Mouse (Mus musculus) limb, embryonic 11.5 days (tissue): ENCODE data around the gene Ypel2. TPM values are rescaled to one million over a fixed set of nuclear protein-coding genes. Genes with fewer than 3 reads are reported as not detected.

Source experiments
- ATAC-seq: fragments of 200-750 bp; cut with Nextera tagmentation; 2 replicates; pipeline ENCODE4 v1.8.0; 2017; ENCODE audit warnings: low read depth; ENCODE audit not compliant: insufficient number of reproducible peaks, low FRiP score, low TSS enrichment
- DNase-seq: peaks from one replicate; pipeline ENCODE4 v3.0.0-alpha.2; 2015; ENCODE audit warnings: low spot score
- H3K27ac ChIP-seq: fragments of 300-500 bp; sonication (generic); replicated peaks from 2 replicates; pipeline ENCODE4 v1.5.1; 2014; ENCODE audit warnings: low read depth, mild to moderate bottlenecking, low read length
- H3K27me3 ChIP-seq: fragments of 300-500 bp; sonication (generic); 2 replicates; pipeline ENCODE4 v1.6.1; 2014; ENCODE audit warnings: mild to moderate bottlenecking, low read length, mixed read lengths; ENCODE audit not compliant: control insufficient read depth, insufficient read depth
- H3K36me3 ChIP-seq: fragments of 300-500 bp; sonication (generic); 2 replicates; pipeline ENCODE4 v1.6.1; 2014; ENCODE audit warnings: mild to moderate bottlenecking, low read length, moderate library complexity, mixed read lengths; ENCODE audit not compliant: control insufficient read depth, insufficient read depth
- H3K4me1 ChIP-seq: fragments of 300-500 bp; sonication (generic); 2 replicates; pipeline ENCODE4 v1.6.1; 2014; ENCODE audit warnings: low read length, mixed read lengths; ENCODE audit not compliant: control insufficient read depth, insufficient read depth
- H3K4me2 ChIP-seq: fragments of 300-500 bp; sonication (generic); 2 replicates; pipeline ENCODE4 v1.6.1; 2014; ENCODE audit warnings: low read depth, mild to moderate bottlenecking, moderate library complexity; ENCODE audit not compliant: severe bottlenecking
- H3K4me3 ChIP-seq: fragments of 300-500 bp; sonication (generic); 2 replicates; pipeline ENCODE4 v1.5.1; 2014; ENCODE audit warnings: low read depth, low read length
- H3K9ac ChIP-seq: fragments of 300-500 bp; sonication (generic); 2 replicates; pipeline ENCODE4 v1.6.1; 2014; ENCODE audit warnings: mild to moderate bottlenecking, low read length
- H3K9me3 ChIP-seq: fragments of 300-500 bp; sonication (generic); 2 replicates; pipeline ENCODE4 v1.6.1; 2016; ENCODE audit warnings: low read length; ENCODE audit not compliant: control insufficient read depth
- WGBS: fragments of 180-500 bp; shearing (Covaris S2); extraction: QIAGEN DNeasy Blood & Tissue Kit; methylation state at CpG from one replicate; pipeline ENCODE4 v1.1.7; 2014; 5-methylcytosine and 5-hydroxymethylcytosine counted together
- polyA plus RNA-seq: library from polyadenylated mRNA; unstranded; fragments of >200 nt; fragmentation: Nextera tagmentation; extraction: Ambion mirVana; gene quantifications from 2 replicates; pipeline ENCODE4 v1.2.1, GENCODE M21; 2014

Gene Ypel2
- polyA plus RNA-seq, 1 experiment from 2014 or later, result 7.0 TPM

DNA sequence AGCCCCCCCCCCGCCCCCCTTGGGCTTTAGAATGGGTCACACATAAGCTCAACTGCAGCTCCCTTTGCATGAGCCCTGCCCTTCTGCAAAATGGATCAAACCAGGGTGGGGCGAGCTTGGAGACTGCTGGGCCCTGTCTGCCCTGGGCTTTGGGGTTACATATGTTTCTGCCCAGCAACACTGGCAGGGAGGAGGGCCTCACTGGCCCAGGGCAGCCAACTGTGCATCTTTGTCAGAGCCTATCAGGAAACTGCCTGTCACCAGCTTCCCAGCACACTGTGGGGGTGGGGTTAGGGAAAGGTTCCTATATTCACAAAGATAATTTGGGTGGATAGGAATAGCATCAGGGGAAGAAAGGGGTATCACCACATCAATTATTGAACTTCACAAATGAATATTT lies 95.1 kb downstream of the Ypel2 start:
- DNase-seq (no peak), ATAC-seq (no peak)
- Histone ChIP-seq H3K4me2 (no peak overlapping the region), H3K4me1 (peaks cover 27% of the 10 kb centered on the region), H3K4me3 (no peak overlapping the region), H3K9ac (no peak overlapping the region), H3K27me3 (no peaks in the 10 kb centered on the region), H3K9me3 (no peaks in the 10 kb centered on the region), H3K36me3 (no peaks in the 10 kb centered on the region), H3K27ac (no peak overlapping the region)
- 36% methylated on average over 2 of the region's 2 CpGs for WGBS

DNA sequence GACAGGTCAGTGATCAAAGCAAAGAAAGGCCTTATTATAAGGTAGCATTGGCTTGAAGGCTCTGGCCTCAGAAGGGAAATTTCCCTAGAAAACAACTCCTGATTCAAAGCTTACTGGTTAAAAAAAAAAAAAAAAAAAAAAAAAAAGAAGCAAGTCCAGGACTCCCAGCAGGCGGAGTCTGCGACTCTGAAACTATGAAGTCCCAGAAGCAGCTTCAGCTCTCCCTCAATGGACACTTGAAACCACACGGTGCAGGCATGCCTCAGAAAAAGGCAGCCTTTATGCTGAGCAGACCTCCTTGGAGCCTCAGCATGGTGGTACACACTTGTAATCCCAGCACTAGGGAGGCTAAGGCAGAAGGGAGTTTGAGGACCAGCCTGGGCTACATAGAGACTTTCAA lies 97.9 kb downstream of the Ypel2 start:
- H3K27ac ChIP-seq, result no peak overlapping the region
- H3K9me3 ChIP-seq, result no peaks in the 10 kb centered on the region
- DNase-seq (no peak), ATAC-seq (peak; percentile 47; the same call in 1 of the 2 replicates)
- no peaks in the 10 kb centered on the region for H3K36me3 ChIP-seq
- H3K4me3 ChIP-seq, result no peak overlapping the region
- no peaks in the 10 kb centered on the region for H3K27me3 ChIP-seq
- H3K4me2 ChIP-seq, result no peak overlapping the region
- peaks cover 30% of the 10 kb centered on the region for H3K4me1 ChIP-seq
- no peak overlapping the region for H3K9ac ChIP-seq
- WGBS, result 60% methylated on average over 3 of the region's 3 CpGs

DNA sequence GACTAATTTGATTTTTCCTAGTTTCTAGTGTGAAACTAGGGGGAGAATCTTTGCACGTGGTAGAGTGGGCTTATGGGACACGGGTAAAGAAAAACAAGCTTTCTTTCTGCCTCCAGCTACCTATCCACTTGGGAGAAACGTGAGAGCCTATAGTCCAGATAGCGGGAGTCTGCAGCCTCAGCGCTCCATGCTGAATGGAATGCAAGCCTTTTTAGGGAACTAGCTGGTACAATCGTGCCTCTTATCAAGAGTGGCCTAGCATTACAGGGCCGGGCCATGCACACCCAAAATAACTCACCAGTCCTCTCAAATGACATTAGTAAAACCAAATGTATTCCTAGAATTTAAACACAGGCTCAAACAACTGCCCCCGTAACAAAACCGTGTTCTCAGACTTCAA lies 98.4 kb downstream of the Ypel2 start:
- no peak overlapping the region for H3K9ac ChIP-seq
- H3K4me3 ChIP-seq, result no peak overlapping the region
- H3K9me3 ChIP-seq, result no peaks in the 10 kb centered on the region
- no peaks in the 10 kb centered on the region for H3K36me3 ChIP-seq
- ATAC-seq (no peak), DNase-seq (no peak)
- WGBS, result 70% methylated on average over 9 of the region's 9 CpGs
- H3K27me3 ChIP-seq, result no peaks in the 10 kb centered on the region
- H3K4me1 ChIP-seq, result peaks cover 30% of the 10 kb centered on the region
- no peak overlapping the region for H3K27ac ChIP-seq
- no peak overlapping the region for H3K4me2 ChIP-seq

- H3K36me3 ChIP-seq, result no peaks in the 10 kb centered on the region
- no peak overlapping the region for H3K27ac ChIP-seq
- 7% methylated on average over 19 of the region's 19 CpGs for WGBS
- H3K4me3 ChIP-seq, result peak overlapping the region; percentile 7; the same call in 1 of the 2 replicates
- H3K4me1 ChIP-seq, result peaks cover 30% of the 10 kb centered on the region
- H3K27me3 ChIP-seq, result no peaks in the 10 kb centered on the region
- peak; percentile 92 for DNase-seq
- peak; percentile 54; the same call in 1 of the 2 replicates for ATAC-seq
- H3K4me2 ChIP-seq, result peak overlapping the region; percentile 44
- H3K9me3 ChIP-seq, result no peaks in the 10 kb centered on the region
- peak overlapping the region; percentile 22; the same call in 1 of the 2 replicates for H3K9ac ChIP-seq
Observed at GRCm38 (mm10) chr11:86894171-86894577, 99.3 kb downstream of the Ypel2 start.

GRCm38 (mm10) chr11:86892996-86893670 lies 100.4 kb downstream of the Ypel2 start:
- no peak for DNase-seq
- Histone ChIP-seq H3K9me3 (no peaks in the 10 kb centered on the region), H3K4me1 (peaks cover 24% of the 10 kb centered on the region), H3K9ac (no peak overlapping the region), H3K27me3 (no peaks in the 10 kb centered on the region), H3K27ac (no peak overlapping the region), H3K4me2 (no peak overlapping the region), H3K4me3 (no peak overlapping the region), H3K36me3 (no peaks in the 10 kb centered on the region)
- 73% methylated on average over 15 of the region's 15 CpGs for WGBS
- no peak for ATAC-seq

Other genes starting within 250 kb of the Ypel2 start
- 143 and 157 TPM in 2 replicates for gene Cltc, start 236.1 kb downstream of the Ypel2 start, polyA plus RNA-seq
- gene Dhx40, start 186.0 kb downstream of the Ypel2 start, polyA plus RNA-seq, result 40.2 and 43.8 TPM in 2 replicates
- 25.6 and 27.1 TPM in 2 replicates for gene Gdpd1, start 80.4 kb upstream of the Ypel2 start, polyA plus RNA-seq
- 33.4 and 35.2 TPM in 2 replicates for gene Smg8, start 93.1 kb upstream of the Ypel2 start, polyA plus RNA-seq
- gene Prr11, start 115.0 kb upstream of the Ypel2 start, polyA plus RNA-seq, result 18.9 and 21.0 TPM in 2 replicates
- 120 and 123 TPM in 2 replicates for gene Ska2, start 115.5 kb upstream of the Ypel2 start, polyA plus RNA-seq
- gene Trim37, start 133.4 kb upstream of the Ypel2 start, polyA plus RNA-seq, result 39.1 and 39.5 TPM in 2 replicates